Mouse (Mus musculus) adrenal gland, postnatal 25 days (tissue): ENCODE measurements around the gene Lin37. TPM values are rescaled to one million over a fixed set of nuclear protein-coding genes. Genes with fewer than 3 reads are reported as not detected.

Experiments used
- DNase-seq: peaks from one replicate; pipeline ENCODE4 v3.0.0; 2021; ENCODE audit warnings: mixed read lengths
- long read RNA-seq: library from polyadenylated mRNA; stranded (forward); transcript quantifications from one replicate; pipeline ENCODE4 v2.0.0, GENCODE M21; 2021
- total RNA-seq: library from RNA; stranded (reverse); gene quantifications from 2 replicates; pipeline ENCODE4 v1.2.3, GENCODE M21; 2021

Lin37 gene
- total RNA-seq: 56.9 and 67.6 TPM in 2 replicates
- long read RNA-seq, transcript Lin37-201 (9 exons, 998 nt): major isoform, 16 of 31 reads
- long read RNA-seq, partial matches to known transcripts: 5 of 31 reads
- long read RNA-seq, other reads (novel, unspliced or antisense): 7 of 31 reads

DNA sequence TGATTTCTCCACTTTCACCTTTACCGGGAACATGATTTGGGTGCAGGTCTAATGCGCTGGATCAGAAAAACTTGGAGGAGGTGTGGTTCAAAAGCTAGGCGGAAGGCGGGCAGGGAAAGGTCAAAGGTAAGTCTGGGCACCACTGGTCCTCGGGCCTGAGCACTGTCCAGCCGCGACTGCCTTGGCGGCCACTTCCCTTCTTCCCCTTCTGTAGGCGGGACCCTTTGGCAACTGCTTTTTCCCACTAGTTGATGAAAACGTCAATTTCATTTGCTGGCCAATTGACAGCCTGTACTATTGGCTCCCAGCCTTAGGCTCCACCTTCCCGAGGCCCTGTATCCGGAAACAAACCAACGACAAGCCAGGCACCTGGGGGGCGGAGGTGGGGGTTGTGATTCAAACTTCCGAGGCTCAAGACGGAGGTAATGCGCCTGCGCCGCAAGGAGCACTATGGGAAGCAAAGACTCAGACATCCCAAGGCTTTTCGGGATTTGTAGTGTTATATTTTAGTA lies at the start of gene Lin37:
Gene Lin37, minus strand, starts transcription at position 396 of the 512 bp plus-strand sequence.
- peak; percentile 94 for DNase-seq

DNA sequence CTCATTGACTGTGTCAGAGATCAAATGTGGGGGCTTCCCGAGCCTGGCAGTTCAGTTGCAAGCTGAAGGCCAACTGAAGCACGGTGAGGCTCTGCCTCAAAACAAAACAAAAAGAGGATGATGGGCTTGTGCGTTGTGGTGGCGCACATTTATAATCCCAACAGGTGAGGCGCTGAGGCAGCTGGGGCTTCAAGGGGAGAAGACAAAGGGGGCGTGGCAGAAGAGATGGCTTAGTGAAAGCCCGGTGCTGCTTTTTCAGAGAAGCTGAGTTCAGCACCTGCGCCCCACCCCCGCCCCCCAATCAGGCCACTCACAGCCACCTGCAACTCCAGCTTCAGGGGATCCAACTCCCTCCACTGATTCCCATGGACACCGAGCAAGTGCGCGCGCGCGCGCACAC lies 48.8 kb upstream of the Lin37 start:
- no peak for DNase-seq

DNA sequence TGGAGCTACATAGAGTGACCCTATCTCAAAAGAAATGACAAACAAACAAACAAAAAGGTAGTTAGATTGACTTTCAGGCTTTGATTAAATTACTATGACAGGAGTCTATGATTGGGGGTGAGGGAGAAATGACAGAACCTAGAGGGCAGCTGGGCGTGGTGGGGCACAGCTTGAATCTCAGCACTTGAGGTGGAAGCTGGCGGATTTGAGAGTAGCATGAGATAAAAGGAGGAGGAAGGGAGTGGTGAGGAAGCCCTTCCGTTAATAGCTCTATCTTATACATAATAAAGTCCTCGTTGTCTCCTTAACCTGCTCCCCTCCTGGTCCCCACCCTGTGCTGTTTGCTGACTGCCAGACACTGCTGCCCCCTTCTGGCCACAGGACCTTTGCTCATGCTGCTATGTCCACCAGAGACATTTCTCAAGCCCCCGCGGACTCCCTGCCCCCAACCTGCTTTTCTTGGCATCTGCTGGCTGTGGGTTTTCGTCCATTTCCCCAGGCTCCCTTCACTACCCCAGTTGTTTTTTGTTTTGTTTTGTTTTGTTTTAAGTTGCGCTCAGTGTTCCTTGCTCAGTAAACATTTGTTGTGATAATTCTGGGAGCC lies 48.2 kb upstream of the Lin37 start:
- DNase-seq: peak; percentile 62

DNA sequence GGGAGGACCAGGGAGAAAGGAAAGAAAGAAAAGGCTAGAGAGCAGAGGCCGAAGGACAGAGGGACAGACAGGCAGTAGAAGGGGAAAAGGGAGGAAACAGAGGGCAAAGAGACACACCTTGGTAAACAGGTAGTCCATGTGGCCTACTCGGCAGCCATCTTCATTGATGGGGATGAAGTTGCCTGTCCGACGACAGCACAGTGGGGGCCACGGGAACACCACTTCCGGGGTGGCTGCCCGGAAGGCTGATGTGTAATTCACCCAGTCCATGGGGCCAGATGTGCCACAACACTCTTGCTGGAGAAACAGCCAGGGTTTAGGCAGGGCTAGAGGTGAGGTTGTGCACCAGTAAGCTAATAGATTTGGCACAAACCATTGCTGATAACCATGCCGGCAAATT lies 45.3 kb upstream of the Lin37 start:
- DNase-seq: no peak

- no peak for DNase-seq
Measured at GRCm38 (mm10) chr7:30604424-30604823, 44.8 kb upstream of the Lin37 start.

GRCm38 (mm10) chr7:30602583-30602982 lies 42.9 kb upstream of the Lin37 start:
- DNase-seq: no peak

DNA sequence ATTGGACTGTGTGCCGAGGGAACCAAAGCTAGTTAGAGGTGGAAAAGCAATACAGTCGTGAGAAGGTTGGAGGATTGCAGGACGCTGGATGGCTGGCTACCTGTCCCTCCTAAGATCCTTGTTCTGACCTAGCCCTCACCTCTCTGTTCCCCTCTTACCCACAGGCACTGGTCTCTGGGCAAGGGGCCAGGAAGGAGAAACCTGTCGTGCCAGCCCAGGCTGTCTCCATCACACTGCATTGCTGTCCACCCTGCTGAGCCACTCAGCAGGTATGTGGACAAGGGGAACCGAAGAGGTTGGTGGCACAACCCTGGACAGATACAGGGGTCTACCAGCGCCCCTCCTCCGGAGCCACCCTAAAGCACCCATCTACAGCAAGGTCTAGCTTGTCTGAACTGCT lies 41.0 kb upstream of the Lin37 start:
- no peak for DNase-seq

DNA sequence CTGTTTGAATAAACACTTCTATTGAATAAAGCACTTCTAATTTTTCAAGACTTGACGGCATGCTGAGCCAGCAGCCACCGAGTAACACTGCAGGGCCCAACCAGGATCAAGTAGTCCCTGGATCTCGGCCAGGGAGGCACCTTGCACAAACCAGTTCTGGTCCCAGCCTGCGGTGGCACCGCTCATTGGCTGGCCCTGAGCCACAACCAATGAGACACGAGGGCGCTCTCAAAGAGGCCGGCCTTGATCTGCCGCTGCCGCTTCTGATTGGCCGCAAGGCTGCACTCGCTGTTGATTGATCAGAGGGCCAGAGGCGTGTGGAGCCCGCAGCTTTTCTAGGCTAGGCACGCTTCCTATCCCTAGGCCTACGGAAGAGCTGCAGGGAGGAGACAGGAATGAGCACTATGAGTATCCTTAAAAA lies 40.3 kb upstream of the Lin37 start:
- DNase-seq: peak; percentile 94

- DNase-seq: no peak
Measured at GRCm38 (mm10) chr7:30598786-30599185, 39.1 kb upstream of the Lin37 start, which contains the start of gene Zbtb32. Zbtb32 (minus strand) TSS chr7:30598909.

GRCm38 (mm10) chr7:30596811-30597210 lies 37.2 kb upstream of the Lin37 start:
- DNase-seq: no peak

- no peak for DNase-seq
Measured at GRCm38 (mm10) chr7:30596093-30596492, 36.5 kb upstream of the Lin37 start.

GRCm38 (mm10) chr7:30594510-30595024 lies 34.9 kb upstream of the Lin37 start:
- no peak for DNase-seq

DNA sequence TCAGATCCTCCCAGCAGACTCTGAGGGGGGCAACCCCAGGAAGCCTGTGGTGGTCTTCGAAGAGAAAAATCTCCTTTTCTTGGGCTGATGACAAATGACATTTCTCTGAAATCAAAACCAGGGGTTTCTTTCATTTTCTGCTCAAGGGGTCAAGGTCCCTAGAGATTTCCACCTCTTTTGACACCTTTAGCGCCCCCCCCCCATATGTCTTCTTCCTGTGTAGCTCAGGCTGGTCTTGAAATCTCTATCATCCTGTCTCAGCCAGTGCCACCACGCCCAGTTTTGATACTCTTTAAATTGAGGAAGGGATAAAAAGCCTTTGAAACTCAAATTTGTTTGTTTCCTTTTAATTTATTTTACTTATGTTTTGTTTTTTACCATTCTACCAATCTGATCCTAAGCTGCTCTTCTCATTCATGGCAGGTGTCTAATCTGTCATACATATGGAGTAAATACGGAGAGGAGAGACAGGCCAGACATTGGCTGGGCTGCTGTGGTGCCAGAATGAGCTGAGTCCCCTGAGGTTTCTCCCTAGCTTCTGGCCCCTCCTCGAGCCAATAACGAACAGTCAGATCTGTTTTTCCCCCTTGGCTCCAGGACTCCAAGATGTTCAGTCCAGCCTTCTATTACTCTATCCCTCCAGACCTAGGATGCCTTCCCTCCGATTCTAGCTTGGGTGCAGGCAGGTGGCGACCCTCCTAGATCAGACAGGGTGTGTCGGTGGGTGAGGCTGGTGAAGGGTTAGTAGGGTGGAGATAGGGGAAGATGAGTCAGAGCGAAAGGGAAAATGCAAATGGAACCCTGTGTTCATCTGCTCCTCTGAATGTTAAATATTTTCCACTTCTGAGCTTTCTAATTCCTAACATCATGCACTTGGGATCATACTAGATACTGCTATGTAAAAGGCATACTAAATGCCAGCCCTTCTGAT lies 34.2 kb upstream of the Lin37 start:
- DNase-seq: no peak

DNA sequence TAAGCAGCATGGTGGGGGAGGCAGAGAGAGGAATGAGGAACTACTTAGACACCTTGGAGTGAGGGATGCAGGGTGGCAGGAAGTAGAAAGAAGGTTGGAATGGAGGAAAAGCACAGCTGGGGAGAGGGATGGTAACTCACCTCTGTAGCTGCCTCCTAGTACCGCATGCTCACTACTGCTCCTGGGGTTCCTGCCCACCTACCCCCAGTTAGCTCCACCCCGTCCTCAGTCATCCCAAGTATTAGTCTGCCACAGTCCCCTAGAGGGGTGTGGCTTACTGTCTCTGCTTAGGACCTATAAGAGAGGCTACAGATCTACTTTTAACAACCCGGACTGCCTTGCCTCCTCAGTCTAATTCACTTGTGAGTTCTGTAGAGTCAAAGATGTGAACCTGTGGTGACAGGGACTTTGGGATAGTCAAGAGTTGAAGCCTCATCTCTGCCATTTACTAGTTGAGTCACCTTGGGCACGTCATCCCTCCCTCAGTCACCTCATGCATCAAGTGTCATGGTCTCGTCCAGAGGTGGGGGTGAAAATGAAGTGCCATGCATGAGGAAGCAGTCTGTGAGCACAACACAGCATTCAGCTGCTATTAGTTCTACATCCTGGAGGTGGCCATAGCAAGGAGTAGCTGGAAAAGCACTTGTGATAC lies 33.3 kb upstream of the Lin37 start:
- DNase-seq: no peak

GRCm38 (mm10) chr7:30591605-30591951 lies 31.9 kb upstream of the Lin37 start:
- DNase-seq: no peak

- no peak for DNase-seq
Measured at GRCm38 (mm10) chr7:30590927-30591604, 31.4 kb upstream of the Lin37 start.

DNA sequence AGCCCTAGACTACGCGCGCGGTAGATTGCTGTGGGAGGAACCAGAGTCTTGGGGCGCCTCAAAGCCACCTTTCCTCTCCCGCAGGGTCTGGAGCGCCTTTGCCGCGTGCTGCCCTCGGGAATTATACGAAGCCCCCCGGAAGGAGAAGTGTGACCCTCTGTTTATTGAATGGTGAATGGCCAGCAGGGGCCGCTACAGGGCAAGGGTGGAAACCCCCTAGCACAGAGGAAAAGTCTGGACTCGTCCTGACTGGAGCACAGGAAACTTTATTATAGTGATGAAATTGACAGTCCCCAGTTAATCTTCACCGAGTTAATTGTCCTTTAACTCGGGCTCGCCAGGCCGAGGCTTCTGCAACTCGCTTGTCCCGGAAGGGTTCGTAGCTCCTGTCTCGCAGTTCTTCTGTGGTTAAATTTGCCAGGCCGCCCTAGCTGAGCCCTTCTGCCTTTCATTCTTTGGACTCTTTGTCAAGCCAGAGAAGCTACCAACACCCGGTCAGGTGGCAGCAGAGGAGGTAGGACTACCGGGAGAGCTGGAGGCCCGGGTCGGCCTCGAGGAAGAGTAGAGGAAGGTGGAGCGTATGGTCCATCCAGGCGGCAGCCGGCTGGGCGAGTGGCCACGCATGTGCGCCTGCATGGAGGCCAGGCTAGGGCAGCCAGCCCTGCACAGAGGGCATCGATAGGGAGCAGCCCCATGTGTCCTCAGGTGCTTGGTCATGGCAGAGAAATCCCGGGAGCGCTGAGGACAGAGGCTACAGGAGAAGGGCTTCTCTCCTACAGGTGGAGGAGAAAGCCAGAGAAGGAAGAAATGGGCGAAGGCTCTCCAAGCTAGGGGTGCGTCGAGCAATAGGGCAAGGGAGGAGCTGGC lies 30.0 kb upstream of the Lin37 start:
- peak; percentile 86 for DNase-seq

DNA sequence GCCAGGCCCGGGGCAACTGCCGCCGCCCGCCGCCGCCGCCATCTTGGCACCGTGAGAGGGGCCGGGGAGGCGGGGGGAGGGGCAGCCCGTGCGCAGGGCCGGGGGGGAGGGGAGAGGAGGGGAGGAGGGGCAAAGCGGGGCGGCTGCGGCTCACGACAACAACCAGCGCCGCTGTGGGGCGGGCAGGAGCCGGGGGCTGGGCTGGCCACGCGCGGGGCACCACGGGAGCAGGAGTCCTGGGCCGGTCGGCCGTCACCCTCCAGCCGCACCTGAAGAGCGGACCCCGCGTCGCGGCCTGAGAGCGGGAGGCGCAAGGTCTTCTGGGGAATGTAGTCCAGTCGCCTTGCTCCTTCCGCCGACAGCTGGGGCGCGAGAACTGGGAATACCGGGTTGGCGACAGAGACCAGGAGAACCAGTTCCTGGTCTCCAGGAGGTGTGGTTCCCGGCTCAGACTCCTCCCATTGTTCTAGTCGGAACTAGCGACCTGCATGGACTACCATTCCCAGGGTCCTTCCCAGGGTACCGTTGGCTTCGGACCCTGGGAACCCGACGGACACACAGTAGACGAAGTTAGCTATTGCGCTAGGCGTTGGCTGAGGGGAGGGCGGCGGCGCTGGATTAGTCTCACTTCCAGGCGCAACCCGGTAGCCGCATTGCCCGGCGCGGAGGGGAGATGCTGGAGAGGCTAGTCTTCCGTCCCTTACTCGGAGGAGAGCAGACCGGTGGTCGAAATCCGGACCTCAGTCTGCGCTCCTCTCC lies 29.2 kb upstream of the Lin37 start, which contains the start of gene Kmt2b:
Gene Kmt2b, minus strand, starts transcription at position 51 of the 759 bp plus-strand sequence.
- DNase-seq: peak; percentile 96

DNA sequence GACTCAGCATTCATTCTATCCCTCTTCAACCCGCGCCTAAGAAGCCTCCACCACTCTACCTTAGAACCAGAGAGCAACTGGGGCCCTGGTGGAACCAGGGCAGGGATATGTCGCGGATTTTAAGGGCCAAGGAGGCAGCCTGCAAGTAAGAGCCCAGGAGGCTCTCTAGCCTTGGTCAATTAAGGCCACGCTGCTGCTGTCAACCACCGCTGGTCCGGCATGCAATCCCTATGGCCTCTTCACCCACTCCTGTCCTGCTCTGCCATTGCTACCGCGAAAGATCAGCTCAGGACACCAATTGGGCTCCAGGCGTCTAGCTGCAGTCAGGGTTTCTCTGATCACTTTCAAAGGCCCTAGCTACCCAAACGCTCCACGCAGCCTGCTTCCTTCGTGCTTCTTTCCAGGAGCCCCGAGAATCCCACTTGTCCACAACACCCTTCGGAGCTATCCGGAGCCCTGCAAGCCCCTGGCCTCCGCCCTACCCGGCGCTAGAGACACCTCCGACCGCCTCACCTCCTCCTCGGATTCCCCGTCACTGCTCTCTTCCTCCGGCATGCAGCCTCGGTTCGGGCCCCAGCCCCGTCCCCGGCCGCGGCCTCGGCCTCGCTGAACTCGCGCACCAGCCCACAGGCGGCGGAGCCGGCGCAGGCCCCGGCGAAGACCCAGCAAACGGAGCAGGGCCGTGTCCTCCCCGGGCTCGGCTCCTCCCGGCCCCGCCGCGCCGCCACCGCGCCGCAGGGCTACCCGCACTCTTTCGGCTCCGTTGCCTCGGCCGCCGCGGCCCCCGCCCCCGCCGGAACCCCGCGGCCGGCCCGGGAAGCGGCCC lies 28.4 kb upstream of the Lin37 start:
- peak; percentile 47 for DNase-seq
